Mouse (Mus musculus): ENCODE results near the gene Cyp2e1. TPM values are rescaled to one million over a fixed set of nuclear protein-coding genes. Genes with fewer than 3 reads are reported as not detected.

The Cyp2e1 gene
- total and polyA plus RNA-seq, 2 experiments from 2014 or later: not detected

DNA sequence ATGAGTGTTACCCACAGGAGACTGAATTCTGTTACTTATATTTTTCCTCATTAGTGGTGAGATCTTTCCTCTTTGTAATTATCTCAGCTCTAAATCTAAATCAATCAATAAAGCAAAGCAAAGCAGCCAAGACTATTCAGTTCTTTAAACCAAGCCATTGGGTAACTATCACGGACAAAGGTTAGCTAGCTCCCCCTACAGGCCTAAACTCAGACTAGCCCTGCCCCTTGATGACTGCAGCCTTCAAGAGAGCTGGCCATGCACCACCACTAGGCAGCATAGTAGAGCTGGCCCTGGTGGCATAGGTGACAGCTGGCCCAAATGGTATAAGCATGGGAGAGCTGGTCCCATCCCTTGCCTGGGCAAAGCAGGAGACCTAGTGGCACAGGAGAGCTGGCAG lies 42.2 kb downstream of the Cyp2e1 start:
- Histone ChIP-seq H3K4me2 (ENCODE audit: low read depth) (no peak overlapping the region), H3K4me1 (ENCODE audit: insufficient read depth) (no peaks in the 10 kb centered on the region), H3K9me3 (ENCODE audit: low read length) (no peaks in the 10 kb centered on the region), H3K27ac (ENCODE audit: low read depth, low read length) (no peak overlapping the region), H3K9ac (no peak overlapping the region), H3K36me3 (ENCODE audit: insufficient read depth) (no peaks in the 10 kb centered on the region), H3K4me3 (ENCODE audit: low read depth, low read length) (no peak overlapping the region), H3K27me3 (ENCODE audit: insufficient read depth, low read length) (no peaks in the 10 kb centered on the region)
- DNase-seq: peak; percentile 11
- peak; percentile 29; the same call in 1 of the 2 replicates for ATAC-seq
- peak; percentile 57 for TF ChIP-seq CTCF (IDR thresholded peaks at IDR 0.05; ENCODE audit: low read depth)
- 13% methylated on average over 1 of the region's 1 CpGs for WGBS

DNA sequence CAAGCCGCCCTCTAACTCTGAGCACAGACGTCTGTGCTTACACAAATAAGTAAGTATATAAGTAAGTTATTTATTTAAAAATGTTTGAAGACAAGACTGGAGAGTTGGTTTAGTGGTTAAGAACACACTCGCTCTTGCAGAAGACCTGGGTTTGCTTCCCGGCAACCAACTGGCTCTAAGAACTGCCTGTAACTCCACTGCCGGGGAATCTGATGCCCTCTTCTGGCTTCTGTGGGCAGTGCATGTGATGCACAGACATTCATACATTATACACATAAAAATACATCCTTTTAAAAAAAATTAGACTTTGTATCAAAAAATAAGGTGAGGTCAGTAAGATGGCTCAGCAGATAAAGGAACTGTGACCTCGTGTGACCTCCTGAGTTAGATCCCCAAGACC lies 47.0 kb downstream of the Cyp2e1 start:
- TF ChIP-seq CTCF (IDR thresholded peaks at IDR 0.05; ENCODE audit: low read depth): 0 out of 2 replicates have a peak, but pooled peaks have one; percentile 13

DNA sequence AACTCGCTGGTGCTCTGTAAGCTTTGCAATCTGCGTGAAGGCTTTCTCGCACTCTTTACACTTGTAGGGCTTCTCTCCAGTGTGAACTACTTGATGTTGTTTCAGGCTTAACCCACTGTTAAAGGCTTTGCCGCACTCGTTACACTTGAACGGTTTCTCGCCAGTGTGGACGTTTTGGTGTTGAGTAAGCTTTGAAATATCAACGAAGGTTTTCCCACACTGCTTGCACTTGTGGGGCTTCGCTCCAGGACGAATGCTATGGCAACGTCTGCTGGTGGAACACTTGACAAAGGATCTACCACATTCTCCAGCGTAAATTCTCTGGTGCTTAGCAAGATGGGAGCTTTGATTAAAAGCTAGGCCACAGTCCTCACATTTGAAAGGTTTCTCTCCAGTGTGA lies 48.2 kb downstream of the Cyp2e1 start:
- DNase-seq (peak; percentile 9), ATAC-seq (peak; percentile 48; the same call in 1 of the 2 replicates)
- Histone ChIP-seq H3K9me3 (ENCODE audit: low read length) (no peaks in the 10 kb centered on the region), H3K4me2 (ENCODE audit: low read depth) (no peak overlapping the region), H3K9ac (no peak overlapping the region), H3K4me1 (ENCODE audit: insufficient read depth) (no peaks in the 10 kb centered on the region), H3K27me3 (ENCODE audit: insufficient read depth, low read length) (no peaks in the 10 kb centered on the region), H3K4me3 (ENCODE audit: low read depth, low read length) (no peak overlapping the region), H3K36me3 (ENCODE audit: insufficient read depth) (peaks cover 17% of the 10 kb centered on the region), H3K27ac (ENCODE audit: low read depth, low read length) (no peak overlapping the region)
- WGBS: 78% methylated on average over 13 of the region's 13 CpGs
- no peak for TF ChIP-seq CTCF (IDR thresholded peaks at IDR 0.05; ENCODE audit: low read depth)

More for the DNA sequence above, 47.0 kb downstream of the Cyp2e1 start:
- no peak overlapping the region for H3K27ac ChIP-seq (ENCODE audit: low read depth, low read length)
- H3K9ac ChIP-seq: no peak overlapping the region
- H3K36me3 ChIP-seq (ENCODE audit: insufficient read depth): peaks cover 17% of the 10 kb centered on the region
- ATAC-seq: no peak
- H3K4me2 ChIP-seq (ENCODE audit: low read depth): no peak overlapping the region
- H3K27me3 ChIP-seq (ENCODE audit: insufficient read depth, low read length): no peaks in the 10 kb centered on the region
- DNase-seq: no peak
- no peaks in the 10 kb centered on the region for H3K4me1 ChIP-seq (ENCODE audit: insufficient read depth)
- 92% methylated on average over 6 of the region's 6 CpGs for WGBS
- no peak overlapping the region for H3K4me3 ChIP-seq (ENCODE audit: low read depth, low read length)
- H3K9me3 ChIP-seq (ENCODE audit: low read length): no peaks in the 10 kb centered on the region

DNA sequence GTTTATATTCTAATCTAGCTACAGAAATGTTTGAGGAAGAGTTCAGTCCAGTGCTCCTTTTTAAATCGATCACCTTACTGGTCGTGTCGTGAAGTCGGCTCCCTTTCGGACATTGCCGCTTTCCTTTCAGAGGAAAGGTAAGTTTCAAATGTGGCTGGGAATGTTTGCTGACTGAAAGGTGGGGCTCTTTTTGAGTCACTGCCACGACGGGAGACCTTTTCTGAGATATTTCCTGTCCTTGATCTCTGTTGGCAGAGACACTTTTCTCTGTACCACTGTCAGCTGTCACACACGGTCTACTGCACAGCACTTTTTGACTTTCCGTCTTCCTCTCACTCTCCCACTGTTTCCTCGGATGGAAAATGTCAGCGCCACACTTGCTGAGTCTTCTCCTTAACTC lies 49.3 kb downstream of the Cyp2e1 start:
- H3K4me3 ChIP-seq (ENCODE audit: low read depth, low read length): no peak overlapping the region
- no peaks in the 10 kb centered on the region for H3K27me3 ChIP-seq (ENCODE audit: insufficient read depth, low read length)
- H3K36me3 ChIP-seq (ENCODE audit: insufficient read depth): peaks cover 17% of the 10 kb centered on the region
- H3K4me2 ChIP-seq (ENCODE audit: low read depth): no peak overlapping the region
- H3K9ac ChIP-seq: no peak overlapping the region
- H3K9me3 ChIP-seq (ENCODE audit: low read length): no peaks in the 10 kb centered on the region
- no peak for TF ChIP-seq CTCF (IDR thresholded peaks at IDR 0.05; ENCODE audit: low read depth)
- ATAC-seq (no peak), DNase-seq (no peak)
- H3K4me1 ChIP-seq (ENCODE audit: insufficient read depth): no peaks in the 10 kb centered on the region
- WGBS: 91% methylated on average over 12 of the region's 12 CpGs
- no peak overlapping the region for H3K27ac ChIP-seq (ENCODE audit: low read depth, low read length)

DNA sequence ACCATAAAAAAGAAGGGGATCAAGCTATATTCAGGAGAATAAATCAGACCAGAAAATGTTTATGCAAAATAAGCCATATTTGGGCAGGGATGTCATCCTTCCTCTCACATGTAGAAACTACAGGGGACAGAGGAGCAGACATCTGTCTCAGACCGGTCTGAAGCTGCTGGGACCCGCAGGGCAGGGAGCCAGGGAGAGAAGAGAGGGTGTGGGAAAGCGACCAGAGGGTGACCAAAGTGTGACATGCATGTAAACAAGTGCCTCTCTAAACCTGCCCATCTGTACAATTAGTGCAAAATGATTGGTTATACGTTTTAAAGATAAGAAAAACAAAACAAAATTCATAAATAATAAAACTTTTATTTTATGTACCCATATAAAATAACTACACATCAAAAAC lies 56.6 kb downstream of the Cyp2e1 start:
- WGBS: 67% methylated on average over 4 of the region's 4 CpGs
- Histone ChIP-seq H3K9ac (no peak overlapping the region), H3K4me2 (ENCODE audit: low read depth) (no peak overlapping the region), H3K36me3 (ENCODE audit: insufficient read depth) (no peaks in the 10 kb centered on the region), H3K4me3 (ENCODE audit: low read depth, low read length) (no peak overlapping the region), H3K4me1 (ENCODE audit: insufficient read depth) (no peaks in the 10 kb centered on the region), H3K9me3 (ENCODE audit: low read length) (no peaks in the 10 kb centered on the region), H3K27me3 (ENCODE audit: insufficient read depth, low read length) (no peaks in the 10 kb centered on the region), H3K27ac (ENCODE audit: low read depth, low read length) (no peak overlapping the region)
- no peak for DNase-seq
- ATAC-seq: no peak
- no peak for TF ChIP-seq CTCF (IDR thresholded peaks at IDR 0.05; ENCODE audit: low read depth)

DNA sequence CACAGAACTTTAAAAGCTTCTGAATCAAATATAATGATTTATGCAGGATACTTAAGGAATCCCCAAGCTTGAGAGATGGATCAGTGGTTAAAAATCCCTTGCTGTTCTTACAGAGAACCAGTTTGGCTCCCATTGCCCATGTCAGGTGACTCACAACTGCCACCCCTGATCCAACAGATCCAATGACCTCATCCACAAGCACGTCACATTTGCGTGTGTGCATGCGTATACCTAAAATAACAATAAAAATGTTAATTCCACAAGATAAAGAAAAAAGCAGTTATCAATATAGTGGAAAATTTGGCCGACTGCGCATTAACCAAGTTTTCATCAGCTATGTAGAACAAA lies 57.7 kb downstream of the Cyp2e1 start:
- no peak for DNase-seq
- 23% methylated on average over 5 of the region's 5 CpGs for WGBS
- H3K36me3 ChIP-seq (ENCODE audit: insufficient read depth): no peaks in the 10 kb centered on the region
- peak overlapping the region; percentile 76 for H3K9ac ChIP-seq
- H3K9me3 ChIP-seq (ENCODE audit: low read length): no peaks in the 10 kb centered on the region
- peak; percentile 65 for ATAC-seq
- TF ChIP-seq CTCF (IDR thresholded peaks at IDR 0.05; ENCODE audit: low read depth): no peak
- H3K27me3 ChIP-seq (ENCODE audit: insufficient read depth, low read length): no peaks in the 10 kb centered on the region; the same call in 1 of the 2 replicates
- H3K4me3 ChIP-seq (ENCODE audit: low read depth, low read length): peak overlapping the region; percentile 46
- no peaks in the 10 kb centered on the region for H3K4me1 ChIP-seq (ENCODE audit: insufficient read depth)
- peak overlapping the region; percentile 91 for H3K27ac ChIP-seq (ENCODE audit: low read depth, low read length)
- peak overlapping the region; percentile 65 for H3K4me2 ChIP-seq (ENCODE audit: low read depth)

DNA sequence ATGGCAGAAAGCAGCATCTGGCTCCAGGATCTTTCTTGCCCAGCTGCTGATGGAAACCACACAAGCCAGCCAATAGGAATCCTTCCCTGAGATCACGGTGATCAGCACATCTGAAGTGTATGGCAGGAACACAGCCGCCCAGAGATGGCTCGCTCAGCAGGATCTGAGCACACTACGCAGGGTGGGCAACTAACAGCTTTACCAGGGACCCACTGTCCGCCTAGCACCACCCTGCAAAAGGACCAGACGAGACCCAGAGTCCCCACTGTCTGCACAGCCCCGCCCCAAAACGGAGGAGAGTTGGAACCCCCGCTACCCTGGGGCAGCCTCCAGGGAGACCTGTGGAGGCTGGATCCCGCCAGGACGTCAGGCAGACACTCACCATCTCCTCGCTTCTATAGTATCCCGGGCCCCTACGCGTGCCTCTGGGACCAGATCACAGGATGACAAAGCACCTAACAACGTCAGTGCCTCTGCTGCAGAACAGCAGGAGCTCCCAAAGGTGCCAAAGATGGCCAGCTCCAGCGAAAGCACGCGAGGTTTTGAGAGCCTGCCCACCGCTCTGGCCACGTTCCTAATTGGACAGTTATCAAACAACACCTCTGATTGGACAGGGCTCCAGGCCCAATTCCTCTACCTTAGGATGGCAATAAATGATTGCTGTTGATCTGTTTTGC lies 58.3 kb downstream of the Cyp2e1 start, which contains the start of gene Zfp941:
TSS of gene Zfp941 (minus strand) at position 526 of the 677 bp plus-strand sequence.
- DNase-seq (peak; percentile 89), ATAC-seq (peak; percentile 94)
- Histone ChIP-seq H3K27ac (ENCODE audit: low read depth, low read length) (peak within 1 kb of the TSS; percentile 91), H3K4me2 (ENCODE audit: low read depth) (peak within 1 kb of the TSS; percentile 65), H3K4me1 (ENCODE audit: insufficient read depth) (no peaks in the 10 kb centered on the region), H3K9ac (peak within 1 kb of the TSS; percentile 76), H3K27me3 (ENCODE audit: insufficient read depth, low read length) (no peaks in the 10 kb centered on the region; the same call in 1 of the 2 replicates), H3K4me3 (ENCODE audit: low read depth, low read length) (peak within 1 kb of the TSS; percentile 46), H3K36me3 (ENCODE audit: insufficient read depth) (no peaks in the 10 kb centered on the region), H3K9me3 (ENCODE audit: low read length) (no peaks in the 10 kb centered on the region)
- 3% methylated on average over 21 of the region's 21 CpGs for WGBS
- no peak for TF ChIP-seq CTCF (IDR thresholded peaks at IDR 0.05; ENCODE audit: low read depth)

Data from forebrain, postnatal 0 days (tissue).